Mouse (Mus musculus): Measurements from ENCODE around the gene Cnbd2. TPM values are rescaled to one million over a fixed set of nuclear protein-coding genes. Genes with fewer than 3 reads are reported as not detected.
"Not testable (repeated sequence)": the region's sequence is repeated elsewhere in the genome, so short reads cannot be mapped to it uniquely, and the experiment has no call there.

Cnbd2 gene
- polyA plus RNA-seq, 1 experiment = 4.1 TPM

DNA sequence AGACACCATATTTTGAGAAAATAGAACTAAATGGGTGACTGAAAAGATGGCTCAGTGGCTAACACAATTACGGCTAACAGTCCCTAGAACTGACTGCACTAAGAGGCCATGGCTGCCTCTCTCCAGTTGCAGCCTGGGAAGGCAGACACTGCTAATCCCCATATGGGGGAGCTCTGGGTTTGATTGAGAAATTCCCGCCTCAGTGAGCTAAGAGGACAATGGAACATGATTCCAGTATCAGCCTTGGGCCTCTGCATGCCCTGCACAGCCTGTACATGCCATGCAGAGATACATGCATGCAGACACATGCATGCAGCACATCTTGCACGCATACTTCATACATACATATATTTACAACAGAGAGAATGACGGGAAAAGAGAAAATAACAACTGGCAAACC, 69.3 kb downstream of the Cnbd2 start:
- H3K36me3 ChIP-seq (ENCODE audit: control insufficient read depth, insufficient read depth) = no peaks in the 10 kb centered on the region
- no peaks in the 10 kb centered on the region for H3K27me3 ChIP-seq (ENCODE audit: control insufficient read depth, insufficient read depth, insufficient read length)
- no peak overlapping the region for H3ac ChIP-seq (ENCODE audit: control insufficient read depth, insufficient read length)
- H3K4me3 ChIP-seq = no peak overlapping the region
- H3K4me2 ChIP-seq (ENCODE audit: low read depth) = no peak overlapping the region
- H3K79me2 ChIP-seq (ENCODE audit: control insufficient read depth, insufficient read depth) = no peaks in the 10 kb centered on the region
- TF ChIP-seq POLR2AphosphoS2 (IDR thresholded peaks at IDR 0.05; ENCODE audit: insufficient read length, low read depth) (no peak), E2F4 (IDR thresholded peaks at IDR 0.05; ENCODE audit: insufficient read depth) (no peak), SRF (IDR thresholded peaks at IDR 0.05; ENCODE audit: control insufficient read depth, insufficient read length, low read depth) (no peak), MYOG (IDR thresholded peaks at IDR 0.05; ENCODE audit: control insufficient read depth in 1 of 3, insufficient read depth in 1 of 3, insufficient read length in 2 of 3, low read depth in 2 of 3) (no peak), TCF12 (IDR thresholded peaks at IDR 0.05; ENCODE audit: insufficient read depth, poor library complexity, severe bottlenecking) (no peak), CEBPB (IDR thresholded peaks at IDR 0.05; ENCODE audit: insufficient read depth, poor library complexity, severe bottlenecking) (no peak), MAX (IDR thresholded peaks at IDR 0.05; ENCODE audit: low read depth) (no peak), REST (IDR thresholded peaks at IDR 0.05; ENCODE audit: insufficient read depth, insufficient read length) (no peak), MYOD1 (IDR thresholded peaks at IDR 0.05; ENCODE audit: control insufficient read depth in 1 of 3, insufficient read length in 2 of 3, low read depth in 2 of 3) (no peak), POLR2A (IDR thresholded peaks at IDR 0.05; ENCODE audit: insufficient read length, low read depth) (no peak)

DNA sequence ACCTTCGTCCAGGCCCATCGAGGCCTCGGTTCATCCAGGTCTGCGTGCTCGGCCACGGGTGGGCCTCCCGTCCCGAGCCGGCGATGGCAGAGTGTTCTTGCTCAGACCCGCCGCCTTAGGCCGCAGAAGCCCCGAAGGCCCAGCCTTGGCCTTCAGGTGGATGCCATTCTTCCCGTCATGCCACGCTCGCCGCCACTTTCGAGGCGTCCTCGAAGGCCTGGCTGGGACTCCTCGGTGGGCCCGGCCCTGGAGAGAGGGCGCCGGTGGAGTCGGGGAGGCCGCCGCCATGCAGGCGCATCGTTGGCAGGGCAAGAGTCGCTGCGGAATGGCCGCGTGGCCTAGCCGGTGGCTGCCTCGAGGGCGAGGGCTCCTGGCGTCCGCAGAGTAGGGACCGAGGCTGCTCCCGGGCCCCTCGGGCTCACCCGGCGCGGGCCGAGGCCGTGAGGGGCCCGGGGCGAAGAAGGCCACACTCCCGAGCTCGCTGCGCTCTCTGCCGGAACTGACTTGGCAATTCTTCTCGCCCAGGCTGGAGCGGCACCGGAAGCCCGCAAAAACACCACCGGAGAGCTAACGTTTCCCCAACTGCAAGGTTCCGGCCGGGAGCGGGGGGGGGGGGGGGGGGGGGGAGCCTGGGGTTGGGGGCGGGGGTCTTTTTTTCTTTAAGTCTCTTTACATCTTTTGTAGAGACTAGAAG, 80.5 kb downstream of the Cnbd2 start:
- H3K27me3 ChIP-seq (ENCODE audit: control insufficient read depth, insufficient read depth, insufficient read length); H3K36me3 ChIP-seq (ENCODE audit: control insufficient read depth, insufficient read depth); H3ac ChIP-seq (ENCODE audit: control insufficient read depth, insufficient read length); H3K79me2 ChIP-seq (ENCODE audit: control insufficient read depth, insufficient read depth): not testable (repeated sequence)
- Histone ChIP-seq H3K4me3 (peak overlapping the region; percentile 14), H3K4me2 (ENCODE audit: low read depth) (peak overlapping the region; percentile 73)

DNA sequence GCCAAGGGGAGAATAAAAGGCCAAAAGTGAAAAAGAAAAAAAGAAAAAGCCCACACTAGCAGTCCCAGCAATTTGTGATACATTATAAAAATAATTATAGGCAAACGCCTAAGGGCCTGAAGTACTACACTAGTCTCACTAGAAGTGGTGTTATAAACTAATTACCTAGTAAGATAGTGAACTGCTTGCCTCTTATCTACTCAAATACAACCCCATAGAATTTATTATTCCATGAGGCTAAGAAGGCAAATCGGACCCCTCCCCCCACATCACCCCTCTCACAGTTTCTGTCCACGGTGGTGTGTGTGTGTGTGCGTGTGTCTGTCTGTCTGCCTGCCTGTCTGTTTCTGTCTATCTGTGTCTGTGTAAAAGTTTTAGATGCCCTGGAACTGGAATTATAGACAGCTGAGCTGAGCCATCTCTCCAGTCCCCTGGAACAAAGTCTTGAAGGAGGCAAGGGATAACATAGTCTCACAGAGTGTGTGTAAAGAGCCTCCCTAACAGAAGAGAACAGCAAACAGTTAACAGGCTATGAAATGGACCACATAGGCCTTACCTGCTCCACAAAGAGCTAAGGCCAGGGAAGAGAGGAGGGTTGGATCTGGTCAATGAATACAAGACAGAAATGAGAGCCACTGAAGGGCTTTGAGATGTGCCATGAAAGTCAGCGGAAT, 81.2 kb downstream of the Cnbd2 start:
- H3K36me3 ChIP-seq (ENCODE audit: control insufficient read depth, insufficient read depth) = no peaks in the 10 kb centered on the region
- no peak overlapping the region for H3ac ChIP-seq (ENCODE audit: control insufficient read depth, insufficient read length)
- H3K79me2 ChIP-seq (ENCODE audit: control insufficient read depth, insufficient read depth) = no peaks in the 10 kb centered on the region
- H3K4me2 ChIP-seq (ENCODE audit: low read depth) = peak overlapping the region; percentile 73
- TF ChIP-seq E2F4 (IDR thresholded peaks at IDR 0.05; ENCODE audit: insufficient read depth) = no peak
- no peak for TF ChIP-seq POLR2A (IDR thresholded peaks at IDR 0.05; ENCODE audit: insufficient read length, low read depth)
- no peak for TF ChIP-seq USF1 (IDR thresholded peaks at IDR 0.05; ENCODE audit: low read depth)
- TF ChIP-seq MYOD1 (IDR thresholded peaks at IDR 0.05; ENCODE audit: control insufficient read depth in 1 of 3, insufficient read length in 2 of 3, low read depth in 2 of 3) = no peak
- TF ChIP-seq CEBPB (IDR thresholded peaks at IDR 0.05; ENCODE audit: insufficient read depth, poor library complexity, severe bottlenecking) = no peak
- TF ChIP-seq POLR2AphosphoS2 (IDR thresholded peaks at IDR 0.05; ENCODE audit: insufficient read length, low read depth) = no peak
- TF ChIP-seq REST (IDR thresholded peaks at IDR 0.05; ENCODE audit: insufficient read depth, insufficient read length) = no peak
- no peak for TF ChIP-seq SRF (IDR thresholded peaks at IDR 0.05; ENCODE audit: control insufficient read depth, insufficient read length, low read depth)
- no peak for TF ChIP-seq TCF12 (IDR thresholded peaks at IDR 0.05; ENCODE audit: insufficient read depth, poor library complexity, severe bottlenecking)
- TF ChIP-seq MYOG (IDR thresholded peaks at IDR 0.05; ENCODE audit: control insufficient read depth in 1 of 3, insufficient read depth in 1 of 3, insufficient read length in 2 of 3, low read depth in 2 of 3) = no peak
- no peak for TF ChIP-seq MAX (IDR thresholded peaks at IDR 0.05; ENCODE audit: low read depth)
- H3K27me3 ChIP-seq (ENCODE audit: control insufficient read depth, insufficient read depth, insufficient read length) = no peaks in the 10 kb centered on the region
- peak overlapping the region; percentile 14 for H3K4me3 ChIP-seq

DNA sequence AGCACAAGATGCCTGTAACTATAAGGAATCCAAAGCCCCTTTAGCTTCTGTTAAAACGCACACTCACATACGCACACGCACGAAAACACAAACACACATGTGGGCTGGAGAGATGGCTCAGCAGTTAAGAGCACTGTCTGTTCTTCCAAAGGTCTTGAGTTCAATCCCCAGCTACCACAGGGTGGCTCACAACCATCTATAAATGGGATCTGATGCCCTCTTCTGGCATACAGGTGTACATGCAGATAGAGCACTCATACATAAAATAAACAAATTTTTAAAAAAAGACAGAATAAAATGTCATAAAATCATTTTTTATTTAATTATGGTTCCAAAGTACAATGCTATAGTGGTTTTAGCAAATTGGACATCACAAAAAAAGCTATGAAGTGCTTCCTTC, 82.2 kb downstream of the Cnbd2 start:
- no peak overlapping the region for H3ac ChIP-seq (ENCODE audit: control insufficient read depth, insufficient read length)

DNA sequence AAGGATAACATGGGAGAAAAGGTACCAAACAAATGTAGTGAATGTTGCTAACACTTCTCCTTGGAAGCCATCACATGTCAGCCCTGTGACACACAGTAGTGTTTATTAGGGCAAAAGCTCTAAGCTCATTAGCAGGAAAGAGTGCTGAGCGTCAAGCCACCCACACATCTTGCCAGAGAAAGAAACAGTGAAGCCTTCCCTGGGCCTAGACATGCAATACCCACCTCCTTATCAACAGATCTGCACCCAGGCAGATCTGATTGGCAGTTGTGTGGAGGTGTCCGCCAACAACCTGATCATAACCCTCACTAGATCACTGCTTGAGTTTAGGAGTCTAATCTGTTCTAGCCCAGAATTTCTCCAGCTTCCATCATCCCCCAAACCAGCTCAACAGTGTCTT, 84.0 kb downstream of the Cnbd2 start:
- Histone ChIP-seq H3K4me3 (no peak overlapping the region), H3K27me3 (ENCODE audit: control insufficient read depth, insufficient read depth, insufficient read length) (no peaks in the 10 kb centered on the region), H3K79me2 (ENCODE audit: control insufficient read depth, insufficient read depth) (no peaks in the 10 kb centered on the region), H3K36me3 (ENCODE audit: control insufficient read depth, insufficient read depth) (no peaks in the 10 kb centered on the region), H3K4me2 (ENCODE audit: low read depth) (no peak overlapping the region), H3ac (ENCODE audit: control insufficient read depth, insufficient read length) (no peak overlapping the region)
- TF ChIP-seq MAX (IDR thresholded peaks at IDR 0.05; ENCODE audit: low read depth) (no peak), POLR2A (IDR thresholded peaks at IDR 0.05; ENCODE audit: insufficient read length, low read depth) (no peak), MYOD1 (IDR thresholded peaks at IDR 0.05; ENCODE audit: control insufficient read depth in 1 of 3, insufficient read length in 2 of 3, low read depth in 2 of 3) (no peak), E2F4 (IDR thresholded peaks at IDR 0.05; ENCODE audit: insufficient read depth) (no peak), POLR2AphosphoS2 (IDR thresholded peaks at IDR 0.05; ENCODE audit: insufficient read length, low read depth) (no peak), TCF3 (IDR thresholded peaks at IDR 0.05; ENCODE audit: insufficient read length, low read depth) (no peak), REST (IDR thresholded peaks at IDR 0.05; ENCODE audit: insufficient read depth, insufficient read length) (no peak), MYOG (IDR thresholded peaks at IDR 0.05; ENCODE audit: control insufficient read depth in 1 of 3, insufficient read depth in 1 of 3, insufficient read length in 2 of 3, low read depth in 2 of 3) (no peak), SRF (IDR thresholded peaks at IDR 0.05; ENCODE audit: control insufficient read depth, insufficient read length, low read depth) (no peak), TCF12 (IDR thresholded peaks at IDR 0.05; ENCODE audit: insufficient read depth, poor library complexity, severe bottlenecking) (no peak), USF1 (IDR thresholded peaks at IDR 0.05; ENCODE audit: low read depth) (no peak), CEBPB (IDR thresholded peaks at IDR 0.05; ENCODE audit: insufficient read depth, poor library complexity, severe bottlenecking) (no peak)

More for the DNA sequence above, 82.2 kb downstream of the Cnbd2 start:
- Histone ChIP-seq H3K4me3 (no peak overlapping the region), H3K27me3 (ENCODE audit: control insufficient read depth, insufficient read depth, insufficient read length) (no peaks in the 10 kb centered on the region), H3K79me2 (ENCODE audit: control insufficient read depth, insufficient read depth) (no peaks in the 10 kb centered on the region), H3K36me3 (ENCODE audit: control insufficient read depth, insufficient read depth) (no peaks in the 10 kb centered on the region), H3K4me2 (ENCODE audit: low read depth) (no peak overlapping the region)
- TF ChIP-seq E2F4 (IDR thresholded peaks at IDR 0.05; ENCODE audit: insufficient read depth) (no peak), TCF3 (IDR thresholded peaks at IDR 0.05; ENCODE audit: insufficient read length, low read depth) (no peak), MYOD1 (IDR thresholded peaks at IDR 0.05; ENCODE audit: control insufficient read depth in 1 of 3, insufficient read length in 2 of 3, low read depth in 2 of 3) (no peak), POLR2A (IDR thresholded peaks at IDR 0.05; ENCODE audit: insufficient read length, low read depth) (no peak), USF1 (IDR thresholded peaks at IDR 0.05; ENCODE audit: low read depth) (no peak), REST (IDR thresholded peaks at IDR 0.05; ENCODE audit: insufficient read depth, insufficient read length) (no peak), CEBPB (IDR thresholded peaks at IDR 0.05; ENCODE audit: insufficient read depth, poor library complexity, severe bottlenecking) (no peak), POLR2AphosphoS2 (IDR thresholded peaks at IDR 0.05; ENCODE audit: insufficient read length, low read depth) (no peak), MYOG (IDR thresholded peaks at IDR 0.05; ENCODE audit: control insufficient read depth in 1 of 3, insufficient read depth in 1 of 3, insufficient read length in 2 of 3, low read depth in 2 of 3) (no peak), TCF12 (IDR thresholded peaks at IDR 0.05; ENCODE audit: insufficient read depth, poor library complexity, severe bottlenecking) (no peak), MAX (IDR thresholded peaks at IDR 0.05; ENCODE audit: low read depth) (no peak), SRF (IDR thresholded peaks at IDR 0.05; ENCODE audit: control insufficient read depth, insufficient read length, low read depth) (no peak)
